Mouse (Mus musculus): Measurements from ENCODE around the gene Cers3. TPM values are rescaled to one million over a fixed set of nuclear protein-coding genes. Genes with fewer than 3 reads are reported as not detected.
A peak's percentile ranks its signal among the peaks of the same experiment; 100 is the strongest.

Gene Cers3
- total and polyA plus RNA-seq, 3 experiments: 0.04 TPM; not detected in 2

GRCm38 (mm10) chr7:66820034-66820433 is 76.7 kb downstream of the Cers3 start:
- H3K4me1 ChIP-seq (ENCODE audit: control insufficient read depth in 1 of 2, insufficient read depth in 2 of 2, low read length in 2 of 2): no peaks in the 10 kb centered on the region
- no peak for DNase-seq (ENCODE audit: low read depth, low spot score)
- 0 out of 4 replicates have a peak, but pooled peaks cover 0 to 1% of the 10 kb centered on the region in 2 experiments for H3K27me3 ChIP-seq (ENCODE audit: control insufficient read depth in 1 of 2, insufficient read depth in 2 of 2, low read length in 2 of 2)
- no peak overlapping the region for H3K27ac ChIP-seq (ENCODE audit: control insufficient read depth, low read depth, low read length)
- no peaks in the 10 kb centered on the region for H3K9me3 ChIP-seq (replicated peaks; ENCODE audit: insufficient read depth, low read length)
- TF ChIP-seq MXI1 (IDR thresholded peaks at IDR 0.05; ENCODE audit: low read depth, low read length) (no peak), ZC3H11A (IDR thresholded peaks at IDR 0.05; ENCODE audit: low read depth, low read length) (peak; percentile 63), RAD21 (IDR thresholded peaks at IDR 0.05; ENCODE audit: low read depth, low read length) (peak; percentile 74), CTCF (IDR thresholded peaks at IDR 0.05 in 2 of 3, conservative IDR thresholded peaks at IDR 0.05 in 1 of 3; ENCODE audit: control insufficient read depth in 1 of 3, insufficient read depth in 1 of 3, low read depth in 2 of 3, low read length in 3 of 3, poor library complexity in 1 of 3, severe bottlenecking in 1 of 3) (peak; percentile 67 to 99 (median 76)), SMC3 (IDR thresholded peaks at IDR 0.05; ENCODE audit: low read depth, low read length) (peak; percentile 71), POLR2AphosphoS2 (IDR thresholded peaks at IDR 0.05; ENCODE audit: low read length) (no peak), NELFE (IDR thresholded peaks at IDR 0.05; ENCODE audit: low read depth, low read length) (no peak)
- no peak overlapping the region for H3K9ac ChIP-seq (ENCODE audit: control insufficient read depth, low read depth, low read length, poor library complexity, severe bottlenecking)
- no peak overlapping the region for H3K4me3 ChIP-seq (ENCODE audit: control insufficient read depth in 1 of 2, insufficient read depth in 1 of 2, low read depth in 2 of 2, low read length in 2 of 2)
- no peaks in the 10 kb centered on the region for H3K79me2 ChIP-seq (ENCODE audit: control insufficient read depth, insufficient read depth, low read length, poor library complexity)
- no peaks in the 10 kb centered on the region for H3K36me3 ChIP-seq (ENCODE audit: control insufficient read depth in 1 of 2, insufficient read depth in 2 of 2, low read length in 2 of 2)

DNA sequence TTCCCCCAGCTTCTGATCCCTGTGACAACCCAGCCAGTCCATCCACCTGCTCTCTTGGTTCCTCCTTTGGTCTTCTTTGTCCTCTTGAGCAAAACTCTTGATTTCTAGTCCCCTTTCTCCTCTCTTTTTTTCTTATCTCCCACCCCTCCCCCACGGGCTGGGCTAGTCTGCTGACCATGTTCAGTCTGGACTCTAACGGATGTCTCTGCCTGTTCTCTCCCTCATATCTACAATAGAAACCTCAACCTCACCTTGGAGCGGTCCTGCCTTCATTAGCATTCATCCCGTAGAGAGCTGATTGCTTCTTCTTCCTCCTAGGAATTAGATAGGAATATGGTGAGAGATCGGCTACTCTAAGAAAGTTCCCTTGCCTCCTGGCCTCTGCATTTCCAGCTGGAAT is 87.5 kb downstream of the Cers3 start:
- no peaks in the 10 kb centered on the region; a peak in 1 of 4 replicates for H3K36me3 ChIP-seq (ENCODE audit: control insufficient read depth in 1 of 2, insufficient read depth in 2 of 2, low read length in 2 of 2)
- H3K9me3 ChIP-seq (replicated peaks; ENCODE audit: insufficient read depth, low read length): no peaks in the 10 kb centered on the region
- no peaks in the 10 kb centered on the region; a peak in 1 of 4 replicates for H3K27me3 ChIP-seq (ENCODE audit: control insufficient read depth in 1 of 2, insufficient read depth in 2 of 2, low read length in 2 of 2)
- TF ChIP-seq JUND (IDR thresholded peaks at IDR 0.05; ENCODE audit: low read depth, low read length) (no peak), POLR2AphosphoS2 (IDR thresholded peaks at IDR 0.05; ENCODE audit: low read length) (no peak), MXI1 (IDR thresholded peaks at IDR 0.05; ENCODE audit: low read depth, low read length) (no peak), SIN3A (IDR thresholded peaks at IDR 0.05; ENCODE audit: low read length) (no peak), E2F4 (IDR thresholded peaks at IDR 0.05; ENCODE audit: borderline replicate concordance, low read depth, low read length) (no peak), MYC (IDR thresholded peaks at IDR 0.05; ENCODE audit: low read depth, low read length) (no peak), SMC3 (IDR thresholded peaks at IDR 0.05; ENCODE audit: low read depth, low read length) (no peak), RAD21 (IDR thresholded peaks at IDR 0.05; ENCODE audit: low read depth, low read length) (no peak), USF2 (IDR thresholded peaks at IDR 0.05; ENCODE audit: borderline replicate concordance in 1 of 2, insufficient read depth in 1 of 2, low read depth in 1 of 2, low read length in 2 of 2) (no peak), ZC3H11A (IDR thresholded peaks at IDR 0.05; ENCODE audit: low read depth, low read length) (no peak), ETS1 (IDR thresholded peaks at IDR 0.05; ENCODE audit: low read depth, low read length) (no peak), NELFE (IDR thresholded peaks at IDR 0.05; ENCODE audit: low read depth, low read length) (no peak), ZMIZ1 (IDR thresholded peaks at IDR 0.05; ENCODE audit: low read depth, low read length) (no peak), POLR2A (IDR thresholded peaks at IDR 0.05; ENCODE audit: control insufficient read depth in 1 of 2, insufficient read depth in 1 of 2, low read depth in 1 of 2, low read length in 2 of 2, poor library complexity in 1 of 2) (no peak), MAFK (IDR thresholded peaks at IDR 0.05; ENCODE audit: borderline replicate concordance, low read depth, low read length) (no peak), CHD1 (IDR thresholded peaks at IDR 0.05; ENCODE audit: low read depth, low read length) (no peak), ELF1 (IDR thresholded peaks at IDR 0.05; ENCODE audit: low read depth, low read length) (no peak), CTCF (IDR thresholded peaks at IDR 0.05 in 2 of 3, conservative IDR thresholded peaks at IDR 0.05 in 1 of 3; ENCODE audit: control insufficient read depth in 1 of 3, insufficient read depth in 1 of 3, low read depth in 2 of 3, low read length in 3 of 3, poor library complexity in 1 of 3, severe bottlenecking in 1 of 3) (no peak), RCOR1 (IDR thresholded peaks at IDR 0.05; ENCODE audit: low read depth, low read length) (no peak), MYB (IDR thresholded peaks at IDR 0.05; ENCODE audit: low read depth, low read length) (no peak)
- H3K4me1 ChIP-seq (ENCODE audit: control insufficient read depth in 1 of 2, insufficient read depth in 2 of 2, low read length in 2 of 2): no peaks in the 10 kb centered on the region; a peak in 1 of 4 replicates
- no peak for DNase-seq (ENCODE audit: low read depth, low spot score)
- H3K9ac ChIP-seq (ENCODE audit: control insufficient read depth, low read depth, low read length, poor library complexity, severe bottlenecking): no peak overlapping the region
- no peak overlapping the region for H3K4me3 ChIP-seq (ENCODE audit: control insufficient read depth in 1 of 2, insufficient read depth in 1 of 2, low read depth in 2 of 2, low read length in 2 of 2)
- no peaks in the 10 kb centered on the region for H3K79me2 ChIP-seq (ENCODE audit: control insufficient read depth, insufficient read depth, low read length, poor library complexity)
- no peak overlapping the region for H3K27ac ChIP-seq (ENCODE audit: control insufficient read depth, low read depth, low read length)

Data from MEL (cell line).